Mouse (Mus musculus): ENCODE results near the gene 1520401A03Rik.

The 1520401A03Rik gene

DNA sequence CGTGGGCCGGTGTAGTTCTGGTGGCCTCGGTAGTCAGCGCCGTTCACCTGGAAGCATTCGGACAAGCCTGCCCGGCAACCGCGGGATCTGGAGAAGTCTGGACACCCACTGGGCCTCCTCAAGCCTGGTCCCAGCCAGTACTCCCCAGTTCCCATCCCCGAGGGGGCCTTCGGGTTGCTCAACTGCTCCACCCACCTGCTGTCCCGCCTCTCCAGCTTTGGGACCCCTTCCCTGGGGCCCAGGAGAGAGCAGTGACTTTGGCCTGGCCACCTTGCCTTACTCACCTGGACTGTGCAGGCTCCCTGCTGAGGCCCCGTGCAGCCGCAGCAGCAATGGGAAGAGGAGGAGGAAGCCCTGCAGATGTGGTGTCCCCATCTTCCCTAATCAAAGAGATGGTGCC, 22.1 kb upstream of the 1520401A03Rik start:
- in situ Hi-C loops (cut with MboI; ENCODE audit: unreplicated experiment in 2 of 2), result loop anchor here in 1 of 2 experiments (10.0 kb wide), 1 partner anchor 220 kb away; no protein-coding TSS in a partner anchor

DNA sequence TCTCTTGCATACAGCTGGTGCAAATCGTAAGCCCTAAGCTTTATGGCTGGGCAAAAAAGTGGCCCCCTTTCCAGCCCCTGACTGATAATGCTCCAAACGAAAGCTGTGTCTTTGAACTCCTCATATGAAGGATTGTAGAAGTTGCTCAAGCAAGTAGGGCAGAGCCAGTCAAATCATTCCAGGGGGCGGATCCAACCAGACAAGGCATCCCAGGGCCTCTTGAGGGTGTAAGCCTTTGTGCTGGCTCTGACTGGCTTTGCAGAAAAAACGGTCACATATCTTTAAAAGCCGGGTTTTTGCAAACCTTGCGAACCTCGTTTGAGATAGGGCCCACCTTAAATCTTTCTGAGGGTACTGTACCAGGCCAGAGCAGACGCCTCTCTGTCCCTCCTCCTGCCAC, 21.5 kb upstream of the 1520401A03Rik start:
- in situ Hi-C loops (cut with MboI; ENCODE audit: unreplicated experiment in 2 of 2), result loop anchor here in 1 of 2 experiments (10.0 kb wide), 1 partner anchor 221 kb away; no protein-coding TSS in a partner anchor

DNA sequence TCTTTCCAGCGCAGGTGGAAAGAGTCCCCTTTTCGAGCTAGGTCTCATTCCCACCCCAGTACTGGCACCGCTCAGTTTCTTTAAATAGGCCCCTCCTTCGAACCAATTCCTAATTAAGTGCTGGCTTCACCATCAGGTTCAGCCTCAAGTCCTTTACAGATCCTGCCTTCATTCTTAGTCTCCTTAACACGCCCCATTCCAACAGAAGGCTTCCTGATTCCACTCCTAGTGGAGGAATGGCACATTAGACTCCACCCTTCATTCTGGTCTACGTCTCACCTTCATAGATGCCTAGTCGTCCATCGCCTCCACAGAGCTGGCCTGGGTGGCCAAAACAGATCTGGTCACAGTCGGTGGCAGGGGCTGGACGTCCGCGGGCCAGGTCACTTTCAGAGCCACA, 20.4 kb upstream of the 1520401A03Rik start:
- in situ Hi-C loops (cut with MboI; ENCODE audit: unreplicated experiment in 2 of 2), result loop anchor here in 1 of 2 experiments (10.0 kb wide), 1 partner anchor 222 kb away; no protein-coding TSS in a partner anchor

DNA sequence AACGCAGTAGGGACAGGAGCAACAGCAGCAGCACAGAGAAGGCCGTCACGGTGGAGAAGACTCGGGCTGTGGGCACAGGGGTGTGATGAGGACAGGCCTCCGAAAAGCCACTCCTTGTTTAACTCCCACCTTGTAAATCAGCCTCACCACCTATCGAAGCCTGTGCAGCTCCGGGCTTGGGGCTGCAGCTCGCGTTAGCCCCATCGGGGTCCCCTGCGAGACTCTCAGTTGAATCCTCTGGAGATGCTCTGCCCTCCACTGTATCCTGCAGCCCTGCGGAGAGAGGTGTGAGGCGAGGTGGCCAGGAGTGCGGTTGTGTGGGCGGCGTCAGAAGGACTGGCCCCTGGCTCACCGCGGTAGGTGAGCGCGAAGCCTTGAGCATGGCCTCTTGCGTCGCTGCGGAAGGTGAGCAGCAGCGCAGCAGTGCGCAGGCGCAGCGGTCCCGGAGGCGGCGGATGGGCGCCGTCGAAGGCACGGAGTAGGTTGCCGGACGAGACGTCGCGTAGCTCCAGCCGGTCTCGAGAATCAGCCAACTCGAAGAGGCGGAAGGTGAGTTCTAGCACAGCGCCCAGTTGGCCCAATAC, 19.7 kb upstream of the 1520401A03Rik start:
- in situ Hi-C loops (cut with MboI; ENCODE audit: unreplicated experiment in 2 of 2), result loop anchor here in 1 of 2 experiments (10.0 kb wide), 1 partner anchor 222 kb away; no protein-coding TSS in a partner anchor

DNA sequence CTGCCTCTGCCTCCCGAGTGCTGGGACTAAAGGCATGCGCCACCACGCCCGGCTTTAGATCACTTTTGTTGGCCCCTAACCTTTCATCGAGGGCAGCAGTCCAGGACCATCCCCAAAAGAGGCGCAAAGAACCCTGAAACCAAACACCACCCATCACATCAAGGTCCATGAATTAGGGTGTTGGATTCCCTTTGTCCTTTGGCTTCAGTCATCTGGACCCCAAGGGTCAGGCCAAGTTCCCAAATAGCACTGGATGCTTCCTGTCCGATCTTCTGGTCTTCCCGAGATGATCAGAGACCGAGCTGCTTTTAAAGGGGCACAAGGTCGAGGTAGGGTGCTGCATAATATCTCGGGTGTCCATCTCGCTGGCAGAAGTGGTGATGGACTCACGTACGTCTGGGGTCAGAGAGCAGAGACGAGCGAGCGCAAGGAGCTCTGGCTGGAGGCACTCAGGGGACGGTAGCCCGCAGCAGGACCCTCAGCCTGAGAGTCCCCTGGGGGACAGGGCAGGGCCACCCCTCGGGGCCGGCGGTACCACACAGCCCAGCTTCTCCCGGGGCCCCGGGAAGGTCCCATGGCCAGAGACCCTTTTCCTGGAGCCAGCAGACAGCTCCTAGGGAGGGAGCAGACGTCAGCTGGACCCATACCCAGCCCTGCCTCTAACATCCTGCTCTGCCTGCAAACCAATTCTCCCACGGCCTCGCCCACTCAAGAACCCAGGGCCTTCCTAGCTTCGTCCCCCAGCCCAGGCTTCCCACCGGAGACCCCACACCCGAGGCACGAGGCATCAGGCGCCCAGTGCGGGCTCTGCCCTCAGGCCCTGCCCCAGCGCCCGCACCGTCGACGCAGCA, 19.0 kb upstream of the 1520401A03Rik start:
- in situ Hi-C loops (cut with MboI; ENCODE audit: unreplicated experiment in 2 of 2), result loop anchor here in 1 of 2 experiments (10.0 kb wide), 1 partner anchor 223 kb away; no protein-coding TSS in a partner anchor

DNA sequence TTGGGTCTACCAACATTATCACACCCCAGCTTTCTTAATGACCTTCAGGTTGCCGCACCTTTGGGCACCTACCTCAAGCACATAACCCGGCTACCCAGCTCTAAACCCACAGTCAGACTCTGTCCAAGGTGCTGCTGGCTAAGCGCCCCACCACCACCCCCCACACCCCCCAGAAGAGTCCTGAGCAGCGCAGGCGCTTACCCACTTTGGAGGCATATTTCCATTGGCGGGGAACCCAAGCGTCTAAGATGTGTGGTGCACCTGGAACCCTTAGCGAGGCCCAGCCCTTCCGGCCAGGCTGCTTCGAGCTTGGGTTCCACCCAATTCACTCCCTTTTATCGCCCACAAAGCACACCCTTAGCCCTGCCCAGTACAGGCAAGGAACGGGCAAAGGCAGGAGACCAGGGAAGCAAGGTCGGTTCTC, 18.0 kb upstream of the 1520401A03Rik start, which contains the start of gene Paqr4:
TSS of gene Paqr4 (minus strand) at position 270 of the 424 bp plus-strand sequence.
- in situ Hi-C loops (cut with MboI; ENCODE audit: unreplicated experiment in 2 of 2), result loop anchor here in 1 of 2 experiments (10.0 kb wide), 1 partner anchor 224 kb away; no protein-coding TSS in a partner anchor

DNA sequence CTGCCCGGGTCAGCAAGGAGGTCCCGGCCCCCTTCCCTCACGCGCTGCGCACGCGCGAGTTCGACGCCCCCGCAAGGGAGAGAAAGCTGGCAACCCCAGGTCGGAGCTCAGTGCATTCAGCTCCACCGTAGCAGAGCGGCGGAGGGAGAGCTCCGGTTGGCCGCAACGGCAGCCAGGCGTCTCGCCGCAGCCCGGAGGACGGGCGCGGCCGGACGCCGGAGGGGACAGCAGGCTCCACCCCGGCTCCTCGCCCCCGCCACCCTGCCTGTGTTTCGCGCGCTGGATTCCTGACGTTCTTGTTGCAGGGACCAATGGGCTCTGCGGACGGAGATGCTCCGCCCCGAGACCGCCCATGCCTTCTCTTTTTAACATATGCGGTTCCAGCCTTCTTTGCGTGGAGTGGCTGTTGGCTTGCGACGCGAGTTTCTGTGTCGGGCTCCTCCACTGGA, 17.6 kb upstream of the 1520401A03Rik start:
- in situ Hi-C loops (cut with MboI; ENCODE audit: unreplicated experiment in 2 of 2), result loop anchor here in 1 of 2 experiments (10.0 kb wide), 1 partner anchor 225 kb away; no protein-coding TSS in a partner anchor

DNA sequence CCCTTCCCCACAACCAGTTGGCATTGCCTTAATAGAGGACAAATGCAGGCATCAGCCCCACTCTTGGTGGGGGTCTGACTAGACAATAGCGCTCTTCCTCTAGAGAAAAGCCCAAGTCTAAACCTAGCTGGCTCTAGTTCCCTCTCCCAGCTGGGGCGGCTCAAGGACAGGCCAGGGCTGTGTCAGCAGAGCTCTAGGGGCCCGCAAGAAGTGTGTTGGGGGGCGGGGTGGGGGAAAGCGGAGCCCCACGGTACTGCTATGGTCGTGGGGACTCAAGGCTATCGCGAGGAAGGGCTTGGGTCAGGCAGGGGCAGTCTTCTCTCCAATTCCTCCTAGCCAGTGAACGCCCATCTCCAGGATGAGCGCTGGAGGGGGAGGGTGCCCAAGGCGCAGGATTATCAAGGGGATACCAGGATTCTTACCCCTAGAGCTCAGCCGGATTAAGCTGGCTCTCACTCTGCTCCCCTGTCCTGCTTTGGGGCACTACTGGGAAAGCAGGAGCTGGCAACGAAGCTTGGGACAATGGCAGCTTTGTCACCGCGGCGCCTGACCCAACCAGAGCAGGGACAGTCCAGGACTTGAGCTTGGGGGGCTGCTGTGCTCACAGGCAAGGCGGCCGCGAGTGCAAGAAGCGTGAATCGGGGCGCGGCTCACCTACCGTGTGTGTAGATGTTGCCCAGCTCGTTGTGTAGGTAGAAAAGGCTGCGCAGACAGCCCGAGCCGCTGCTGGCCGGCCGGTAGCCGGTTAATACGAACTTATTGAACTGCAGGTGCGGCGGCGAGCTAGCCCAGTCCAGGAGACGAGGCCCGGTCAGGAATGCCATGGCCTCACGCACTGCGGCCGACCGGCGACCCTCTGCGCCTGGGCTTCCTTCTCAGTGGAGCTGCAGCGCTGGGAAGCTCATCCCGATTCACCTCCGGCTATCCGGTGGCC, 16.9 kb upstream of the 1520401A03Rik start:
- in situ Hi-C loops (cut with MboI; ENCODE audit: unreplicated experiment in 2 of 2), result loop anchor here in 1 of 2 experiments (10.0 kb wide), 1 partner anchor 225 kb away; no protein-coding TSS in a partner anchor

DNA sequence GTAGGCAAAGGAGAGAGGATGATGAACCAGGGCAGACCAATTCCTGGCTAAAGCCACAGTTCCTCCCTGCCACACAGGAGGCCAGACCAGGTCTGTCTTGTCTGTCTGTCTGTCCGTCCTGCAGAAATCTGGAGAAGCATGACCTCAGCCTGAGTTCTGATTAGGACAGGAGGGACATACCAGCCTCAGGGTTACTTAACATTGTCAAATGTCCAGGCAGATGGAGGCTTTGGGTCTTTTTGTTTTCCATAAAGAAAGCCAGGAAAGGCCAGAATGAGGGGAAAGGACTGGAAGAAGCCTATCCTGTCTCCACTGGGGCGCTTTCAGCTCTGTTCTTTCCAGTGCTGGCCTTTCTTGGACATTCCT, 16.2 kb upstream of the 1520401A03Rik start:
- in situ Hi-C loops (cut with MboI; ENCODE audit: unreplicated experiment in 2 of 2), result no loop called here

DNA sequence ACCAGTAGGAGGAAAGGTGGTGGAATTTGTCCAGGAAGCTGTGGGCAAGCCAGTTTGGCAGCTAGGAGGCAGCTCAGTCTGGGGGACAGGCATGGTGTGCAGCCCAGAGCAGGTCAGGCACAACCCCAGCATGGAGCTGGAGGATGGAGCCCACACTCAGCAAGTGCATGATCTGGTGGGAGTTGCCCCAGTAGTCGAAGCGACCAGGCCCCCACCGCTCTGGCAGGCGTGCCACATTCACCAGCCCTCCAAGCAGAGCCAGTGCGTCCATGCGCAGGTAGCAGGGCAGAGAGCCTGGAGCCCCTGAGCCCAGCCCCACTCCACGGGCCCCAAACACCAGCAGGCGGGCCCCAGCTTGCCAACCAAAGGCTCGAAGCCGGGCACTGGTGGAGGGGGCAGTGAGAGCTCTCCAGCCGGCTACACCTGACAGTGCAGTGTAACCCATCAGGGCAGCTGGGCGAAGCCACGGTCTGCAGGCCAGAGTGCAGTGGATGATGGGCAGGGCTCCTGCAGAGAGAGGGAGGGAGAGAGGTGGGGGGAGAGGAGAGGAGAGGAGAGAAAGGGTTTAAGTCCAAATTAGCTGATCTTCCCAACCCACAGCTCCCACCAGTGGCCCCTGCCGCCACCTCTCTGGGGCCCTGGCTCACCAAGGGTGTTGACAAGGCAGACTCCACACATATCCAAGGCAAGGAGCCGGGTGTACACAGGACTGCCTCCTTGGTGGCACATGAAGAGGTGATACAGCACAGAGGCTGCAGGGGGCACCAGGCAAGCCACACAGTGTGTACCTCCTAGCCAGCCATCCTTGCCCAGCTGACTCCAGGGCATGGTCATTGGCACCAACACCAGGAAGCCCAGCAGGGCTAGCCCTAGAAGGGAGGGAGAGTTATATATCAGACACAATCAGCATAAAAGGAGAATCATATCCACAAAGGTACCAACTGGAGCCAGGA, 15.2 kb upstream of the 1520401A03Rik start:
- in situ Hi-C loops (cut with MboI; ENCODE audit: unreplicated experiment in 2 of 2), result no loop called here

DNA sequence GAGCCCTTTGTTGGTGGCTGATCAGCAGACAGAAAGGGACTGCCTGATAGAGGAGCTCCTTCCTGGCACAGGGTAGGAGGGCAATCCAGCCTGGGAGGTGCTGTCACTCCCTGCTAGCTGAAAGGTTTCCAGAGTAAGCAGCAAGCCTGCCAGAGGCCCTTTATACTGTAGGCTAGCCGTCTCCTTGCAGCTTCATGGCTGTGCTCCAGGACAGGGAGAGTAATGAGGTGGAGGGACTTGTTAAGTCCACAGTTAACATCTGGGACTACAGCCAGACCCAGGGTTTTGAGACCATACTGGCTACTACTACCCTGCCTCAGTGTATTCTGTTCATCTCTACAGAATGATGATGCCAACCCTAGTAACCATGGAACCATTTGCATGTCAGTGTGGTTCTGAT, 11.8 kb upstream of the 1520401A03Rik start:
- in situ Hi-C loops (cut with MboI; ENCODE audit: unreplicated experiment in 2 of 2), result no loop called here

DNA sequence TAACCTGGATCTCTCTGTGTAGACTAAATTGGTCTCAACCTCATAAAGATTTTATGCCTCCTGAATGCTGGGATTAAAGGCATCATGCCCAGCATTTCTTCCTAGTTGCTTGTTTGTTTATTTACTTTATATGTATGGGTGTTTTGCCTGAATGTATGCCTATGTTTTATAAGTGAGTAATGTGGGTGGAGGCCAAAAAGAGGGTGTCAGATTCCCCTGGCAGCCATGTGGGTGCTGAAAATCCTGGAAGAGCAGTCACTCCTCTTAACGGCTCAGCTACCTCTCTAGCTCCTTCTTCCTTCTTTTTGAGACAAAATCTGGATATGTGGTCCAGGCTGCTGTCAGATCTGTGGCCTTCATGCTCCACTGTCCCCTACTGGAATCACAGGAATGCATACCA, 7.9 kb upstream of the 1520401A03Rik start:
- in situ Hi-C loops (cut with MboI; ENCODE audit: unreplicated experiment in 2 of 2), result no loop called here

DNA sequence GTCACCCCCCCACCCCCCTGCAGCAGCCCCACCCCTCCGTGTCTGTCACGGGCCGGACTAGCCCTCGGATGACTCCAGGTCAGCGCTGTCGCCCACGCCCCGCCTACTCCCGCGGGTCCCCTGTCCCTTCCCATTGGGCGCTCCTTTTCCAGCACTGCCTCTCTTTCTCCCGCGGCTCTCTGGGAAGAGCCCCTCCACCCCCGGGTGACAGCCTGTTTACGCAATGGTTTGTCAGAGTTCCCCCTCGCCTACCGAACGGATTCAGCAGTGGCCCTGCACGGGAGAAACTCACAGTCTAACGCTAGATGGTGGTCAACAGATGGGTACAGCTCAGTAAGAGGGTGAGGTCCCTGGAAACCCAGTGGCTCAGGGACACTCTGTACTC, 4.2 kb upstream of the 1520401A03Rik start:
- in situ Hi-C loops (cut with MboI; ENCODE audit: unreplicated experiment in 2 of 2), result no loop called here

DNA sequence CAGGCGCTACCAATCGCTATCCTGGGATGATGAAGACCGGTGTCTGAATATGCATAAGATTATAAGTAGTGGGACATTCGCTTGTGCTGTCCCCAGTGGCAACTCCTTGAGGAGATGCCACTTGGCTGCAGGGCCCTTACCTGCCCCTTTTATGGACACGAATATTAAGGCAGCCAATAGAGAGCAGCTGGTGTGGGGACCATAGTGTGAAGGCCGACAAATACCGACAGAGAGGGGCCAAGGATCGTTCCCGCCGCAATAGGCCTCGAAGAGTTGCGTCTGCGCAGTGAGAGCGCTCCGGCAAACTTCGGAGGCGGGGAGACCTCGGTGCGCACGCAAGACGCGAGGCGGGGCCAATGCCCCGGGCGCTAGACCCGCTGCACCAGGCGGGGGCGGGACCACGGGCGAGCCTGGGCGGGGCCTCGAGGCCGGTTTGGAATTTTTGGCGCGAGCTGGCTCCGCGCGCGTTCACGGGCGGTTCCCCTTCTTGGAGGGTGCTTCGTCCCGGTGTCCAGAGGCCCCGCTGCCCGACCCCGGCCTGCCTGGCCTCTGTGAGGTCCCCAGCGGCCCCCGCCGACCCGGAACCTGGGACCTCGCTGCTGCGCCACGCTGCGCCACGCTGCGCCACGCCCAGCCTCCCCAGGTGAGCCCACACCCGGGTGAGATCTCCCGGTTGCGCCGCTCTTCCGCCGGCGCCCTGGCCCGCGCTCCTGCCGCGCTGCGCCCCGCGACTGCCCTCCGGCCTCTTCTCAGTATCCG, 3.6 kb upstream of the 1520401A03Rik start, which contains the start of gene Pkmyt1:
TSS of gene Pkmyt1 (plus strand) at position 338 of the 759 bp plus-strand sequence.
- in situ Hi-C loops (cut with MboI; ENCODE audit: unreplicated experiment in 2 of 2), result no loop called here

DNA sequence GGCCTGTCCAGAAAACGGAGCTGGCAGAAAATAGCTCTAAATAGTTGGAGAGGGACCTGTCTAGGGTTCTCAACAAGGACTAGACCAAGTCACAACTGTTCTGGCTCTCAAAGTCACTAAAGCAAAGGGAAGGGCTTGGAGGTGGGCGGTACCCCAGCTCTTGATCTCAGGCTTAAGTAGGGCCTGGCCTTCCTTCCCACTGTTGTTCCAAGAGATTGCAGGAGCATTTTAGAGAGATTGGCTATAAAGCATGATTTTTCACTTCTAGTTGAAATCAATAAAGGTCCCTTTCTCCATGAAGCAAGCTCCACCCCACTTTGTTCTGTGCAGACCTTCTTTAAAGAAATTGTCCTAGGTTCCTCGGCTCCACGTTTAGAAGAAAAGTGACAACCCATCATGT, 2.9 kb upstream of the 1520401A03Rik start:
- in situ Hi-C loops (cut with MboI; ENCODE audit: unreplicated experiment in 2 of 2), result no loop called here

DNA sequence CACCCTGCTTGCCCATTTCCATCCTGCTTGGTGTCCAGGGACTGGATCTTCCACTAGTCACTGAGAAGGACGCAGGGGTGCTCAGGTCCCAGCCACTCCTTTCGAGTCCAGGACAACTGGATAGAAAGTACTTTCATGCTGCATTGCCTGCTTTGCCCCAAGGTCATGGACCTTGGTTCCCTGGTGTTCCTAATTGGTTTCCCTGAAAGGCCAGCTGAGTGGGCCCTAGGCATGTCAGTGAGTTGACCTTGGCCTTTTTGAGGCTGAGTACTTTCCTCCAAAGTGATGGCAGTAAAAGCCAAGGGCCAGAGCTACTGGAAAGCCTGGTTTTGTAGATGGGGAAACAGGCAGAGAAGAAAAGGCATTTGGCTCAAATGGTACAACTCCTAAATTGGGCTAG, 697 bp downstream of the 1520401A03Rik start:
- in situ Hi-C loops (cut with MboI; ENCODE audit: unreplicated experiment in 2 of 2), result no loop called here

DNA sequence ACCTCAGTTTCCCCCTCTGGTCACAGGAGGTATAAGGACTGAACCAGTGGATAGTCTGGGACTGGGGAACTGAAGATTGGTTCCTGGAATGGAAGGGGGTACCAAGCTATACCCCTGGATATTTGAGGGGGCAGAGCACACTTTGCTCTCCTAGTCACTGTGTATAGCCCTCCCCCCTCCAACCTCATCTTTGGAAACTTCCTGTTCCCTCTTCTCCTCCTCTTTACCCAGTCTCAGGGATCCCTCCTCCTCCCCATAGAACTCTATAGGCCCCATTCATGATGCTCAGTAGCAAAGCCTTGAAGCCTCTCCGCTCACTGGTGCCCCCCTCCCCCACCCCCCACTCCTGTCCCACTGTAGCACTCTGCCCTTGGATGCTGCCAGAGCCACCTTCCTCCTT, 3.1 kb downstream of the 1520401A03Rik start:
- in situ Hi-C loops (cut with MboI; ENCODE audit: unreplicated experiment in 2 of 2), result no loop called here

DNA sequence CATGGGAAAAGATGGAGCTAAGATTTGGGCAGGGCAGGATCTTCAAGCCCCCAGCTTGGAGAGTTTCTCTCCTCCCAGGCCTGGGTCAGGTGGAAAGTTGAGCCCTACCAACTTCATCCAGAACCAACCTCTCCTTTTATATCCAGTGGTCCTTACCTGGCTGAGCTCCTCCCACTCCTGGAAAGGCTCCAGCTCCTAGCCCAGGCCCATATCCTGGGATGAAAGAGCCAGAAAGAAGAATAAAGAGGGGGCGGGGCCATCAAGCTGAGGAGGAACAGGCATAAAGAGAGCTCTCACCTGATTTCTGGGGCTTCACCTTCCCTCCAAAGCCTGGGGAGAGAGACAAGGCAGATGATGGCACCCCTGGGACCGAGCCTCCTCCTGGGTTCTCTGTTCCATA, 5.6 kb downstream of the 1520401A03Rik start:
- in situ Hi-C loops (cut with MboI; ENCODE audit: unreplicated experiment in 2 of 2), result no loop called here
